Mouse (Mus musculus): ENCODE measurements around the gene Akap14. TPM values are rescaled to one million over a fixed set of nuclear protein-coding genes. Genes with fewer than 3 reads are reported as not detected.

Gene Akap14
- total and polyA plus RNA-seq, 3 experiments: 0.08 TPM; not detected in 2

GRCm38 (mm10) chrX:37110881-37111193, 57.8 kb downstream of the Akap14 start:
- no peaks in the 10 kb centered on the region; the same call in 1 of the 2 replicates for H3K4me1 ChIP-seq (ENCODE audit: control insufficient read depth, insufficient read depth, low read length)
- TF ChIP-seq POLR2A (IDR thresholded peaks at IDR 0.05; ENCODE audit: insufficient read depth, low read depth, low read length) (no peak), EP300 (IDR thresholded peaks at IDR 0.05; ENCODE audit: insufficient read depth, low read depth, low read length) (no peak), CTCF (IDR thresholded peaks at IDR 0.05) (no peak)
- no peak for DNase-seq
- no peaks in the 10 kb centered on the region for H3K27me3 ChIP-seq (ENCODE audit: control insufficient read depth, insufficient read depth, low read length)
- H3K9ac ChIP-seq (ENCODE audit: low read depth, low read length): no peak overlapping the region
- 72% methylated on average over 4 of the region's 4 CpGs for WGBS
- H3K27ac ChIP-seq: no peak overlapping the region; the same call in 1 of the 2 replicates
- no peaks in the 10 kb centered on the region for H3K36me3 ChIP-seq (ENCODE audit: control insufficient read depth, insufficient read depth, low read length)
- intact Hi-C loops (cut with DNase I): loop anchor here (1.0 kb wide), 3 partner anchors 15 to 80 kb away; partner anchors contain the start of genes Ndufa1, Nkap, Rnf113a1 and Rpl39
- no peak overlapping the region; the same call in 1 of the 2 replicates for H3K4me3 ChIP-seq
- no peaks in the 10 kb centered on the region for H3K79me2 ChIP-seq (replicated peaks; ENCODE audit: control insufficient read depth, insufficient read depth, low read length)

GRCm38 (mm10) chrX:37110193-37110880, 58.3 kb downstream of the Akap14 start, which contains the start of gene Upf3b:
Upf3b (minus strand) TSS chrX:37110322.
- Histone ChIP-seq H3K4me3 (peak within 1 kb of the TSS; percentile 75), H3K9ac (ENCODE audit: low read depth, low read length) (peak within 1 kb of the TSS; percentile 80), H3K36me3 (ENCODE audit: control insufficient read depth, insufficient read depth, low read length) (no peaks in the 10 kb centered on the region), H3K27me3 (ENCODE audit: control insufficient read depth, insufficient read depth, low read length) (no peaks in the 10 kb centered on the region), H3K79me2 (replicated peaks; ENCODE audit: control insufficient read depth, insufficient read depth, low read length) (no peaks in the 10 kb centered on the region), H3K27ac (peak within 1 kb of the TSS; percentile 89), H3K4me1 (ENCODE audit: control insufficient read depth, insufficient read depth, low read length) (no peaks in the 10 kb centered on the region; the same call in 1 of the 2 replicates)
- intact Hi-C loops (cut with DNase I): loop anchor here (1.0 kb wide), 3 partner anchors 16 to 81 kb away; partner anchors contain the start of genes Ndufa1, Nkap, Rnf113a1 and Rpl39
- peak; percentile 88 to 94 for DNase-seq
- WGBS: 14% methylated on average over 30 of the region's 30 CpGs
- TF ChIP-seq CTCF (IDR thresholded peaks at IDR 0.05) (no peak), EP300 (IDR thresholded peaks at IDR 0.05; ENCODE audit: insufficient read depth, low read depth, low read length) (no peak), POLR2A (IDR thresholded peaks at IDR 0.05; ENCODE audit: insufficient read depth, low read depth, low read length) (peak; percentile 83)

- no peaks in the 10 kb centered on the region; the same call in 1 of the 2 replicates for H3K4me1 ChIP-seq (ENCODE audit: control insufficient read depth, insufficient read depth, low read length)
- intact Hi-C loops (cut with DNase I): loop anchor here (1.0 kb wide), 3 partner anchors 17 to 82 kb away; partner anchors contain the start of genes Ndufa1, Nkap, Rnf113a1 and Rpl39
- DNase-seq: no peak
- H3K27ac ChIP-seq: peak overlapping the region; percentile 89
- no peaks in the 10 kb centered on the region for H3K36me3 ChIP-seq (ENCODE audit: control insufficient read depth, insufficient read depth, low read length)
- WGBS: 13% methylated on average over 27 of the region's 27 CpGs
- peak overlapping the region; percentile 80 for H3K9ac ChIP-seq (ENCODE audit: low read depth, low read length)
- peak overlapping the region; percentile 75 for H3K4me3 ChIP-seq
- H3K27me3 ChIP-seq (ENCODE audit: control insufficient read depth, insufficient read depth, low read length): no peaks in the 10 kb centered on the region
- TF ChIP-seq EP300 (IDR thresholded peaks at IDR 0.05; ENCODE audit: insufficient read depth, low read depth, low read length) (no peak), CTCF (IDR thresholded peaks at IDR 0.05) (no peak), POLR2A (IDR thresholded peaks at IDR 0.05; ENCODE audit: insufficient read depth, low read depth, low read length) (no peak)
- no peaks in the 10 kb centered on the region for H3K79me2 ChIP-seq (replicated peaks; ENCODE audit: control insufficient read depth, insufficient read depth, low read length)
Measured at GRCm38 (mm10) chrX:37109526-37110192, 59.0 kb downstream of the Akap14 start.

- no peak for TF ChIP-seq EP300 (IDR thresholded peaks at IDR 0.05; ENCODE audit: insufficient read depth, low read depth, low read length)
- peak; percentile 56 for TF ChIP-seq CTCF (IDR thresholded peaks at IDR 0.05)
- TF ChIP-seq POLR2A (IDR thresholded peaks at IDR 0.05; ENCODE audit: insufficient read depth, low read depth, low read length): no peak
- Histone ChIP-seq H3K4me1 (ENCODE audit: control insufficient read depth, insufficient read depth, low read length) (no peaks in the 10 kb centered on the region), H3K79me2 (replicated peaks; ENCODE audit: control insufficient read depth, insufficient read depth, low read length) (no peaks in the 10 kb centered on the region), H3K27ac (no peak overlapping the region), H3K27me3 (ENCODE audit: control insufficient read depth, insufficient read depth, low read length) (no peaks in the 10 kb centered on the region), H3K4me3 (no peak overlapping the region), H3K36me3 (ENCODE audit: control insufficient read depth, insufficient read depth, low read length) (no peaks in the 10 kb centered on the region), H3K9ac (ENCODE audit: low read depth, low read length) (no peak overlapping the region)
- intact Hi-C loops (cut with DNase I): no loop called here
- DNase-seq: no peak
- 57% methylated on average over 2 of the region's 2 CpGs for WGBS
Measured at GRCm38 (mm10) chrX:37103826-37104225, 64.8 kb downstream of the Akap14 start.

Other genes starting within 250 kb of the Akap14 start
- 1 to 10 TPM; 5.5 to 6.9 TPM for gene Sept6, start 177.0 kb downstream of the Akap14 start, total RNA-seq (2021)
- gene Sept6, start 177.0 kb downstream of the Akap14 start, polyA plus RNA-seq (2012; rRNA removed): 3.8 and 4.0 TPM in 2 replicates
- not detected for gene Sowahd, start 120.0 kb downstream of the Akap14 start, total RNA-seq (2021)
- gene Sowahd, start 120.0 kb downstream of the Akap14 start, polyA plus RNA-seq (2012; rRNA removed): not detected in 2 replicates
- gene Rpl39, start 83.4 kb downstream of the Akap14 start, total RNA-seq (2021): 100 to 1,000 TPM; 289 to 325 TPM
- gene Rpl39, start 83.4 kb downstream of the Akap14 start, polyA plus RNA-seq (2012; rRNA removed): 57.3 and 86.8 TPM in 2 replicates
- 1 to 10 TPM; 6.6 to 6.7 TPM for gene Upf3b, start 58.5 kb downstream of the Akap14 start, total RNA-seq (2021)
- 2.6 and 4.5 TPM in 2 replicates for gene Upf3b, start 58.5 kb downstream of the Akap14 start, polyA plus RNA-seq (2012; rRNA removed)
- 1 to 10 TPM; 8.8 TPM for gene Nkap, start 42.0 kb downstream of the Akap14 start, total RNA-seq (2021)
- gene Nkap, start 42.0 kb downstream of the Akap14 start, polyA plus RNA-seq (2012; rRNA removed): 1.6 and 3.0 TPM in 2 replicates
- 100 to 1,000 TPM; 816 to 925 TPM for gene Ndufa1, start 22.3 kb upstream of the Akap14 start, total RNA-seq (2021)
- 1,094 and 1,413 TPM in 2 replicates for gene Ndufa1, start 22.3 kb upstream of the Akap14 start, polyA plus RNA-seq (2012; rRNA removed)
- 1 to 10 TPM; 1.8 to 2.2 TPM for gene Rnf113a1, start 22.4 kb upstream of the Akap14 start, total RNA-seq (2021)
- gene Rnf113a1, start 22.4 kb upstream of the Akap14 start, polyA plus RNA-seq (2012; rRNA removed): 1.5 TPM in 2 replicates
- not detected for gene Gm9, start 42.2 kb upstream of the Akap14 start, total RNA-seq (2021)
- gene Gm9, start 42.2 kb upstream of the Akap14 start, polyA plus RNA-seq (2012; rRNA removed): not detected in 2 replicates
- not detected for gene Rhox1, start 53.4 kb upstream of the Akap14 start, total RNA-seq (2021)
- not detected in 2 replicates for gene Rhox1, start 53.4 kb upstream of the Akap14 start, polyA plus RNA-seq (2012; rRNA removed)
- gene Rhox2a, start 76.1 kb upstream of the Akap14 start, total RNA-seq (2021): not detected
- not detected in 2 replicates for gene Rhox2a, start 76.1 kb upstream of the Akap14 start, polyA plus RNA-seq (2012; rRNA removed)
- gene Rhox3a, start 81.1 kb upstream of the Akap14 start, total RNA-seq (2021): not detected
- gene Rhox3a, start 81.1 kb upstream of the Akap14 start, polyA plus RNA-seq (2012; rRNA removed): not detected in 2 replicates
- gene Rhox4a, start 96.5 kb upstream of the Akap14 start, total RNA-seq (2021): not detected
- gene Rhox4a, start 96.5 kb upstream of the Akap14 start, polyA plus RNA-seq (2012; rRNA removed): not detected in 2 replicates
- gene Rhox3a2, start 211.2 kb upstream of the Akap14 start, total RNA-seq (2021): not detected
- not detected in 2 replicates for gene Rhox3a2, start 211.2 kb upstream of the Akap14 start, polyA plus RNA-seq (2012; rRNA removed)
- gene Rhox4a2, start 222.0 kb upstream of the Akap14 start, total RNA-seq (2021): not detected
- gene Rhox4a2, start 222.0 kb upstream of the Akap14 start, polyA plus RNA-seq (2012; rRNA removed): not detected in 2 replicates
- gene Rhox2b, start 243.2 kb upstream of the Akap14 start, total RNA-seq (2021): not detected
- not detected in 2 replicates for gene Rhox2b, start 243.2 kb upstream of the Akap14 start, polyA plus RNA-seq (2012; rRNA removed)